ENCODE assay signal across 23 mouse cellular contexts in genomic region chr11:117775540-117775939, GRCm38 (mm10). TPM values are rescaled to one million over a fixed set of nuclear protein-coding genes. Genes with fewer than 3 reads are reported as not detected.
DNase-seq lines count a peak whose midpoint lies in the region; ATAC-seq and TF ChIP-seq lines count a peak whose summit lies in the region.
"Had no signal": no experiment of that assay in that cellular context is flagged by ENCODE, and none has a peak within 500 bp of the region (broad histone marks: within the 10 kb centered on the region; RNA-seq: fewer than 3 reads in every experiment).

No protein-coding gene starts in this region.

- 76% methylated on average over 13 of the region's 13 CpGs for WGBS in liver, embryonic 16.5 days (ENCODE audit: insufficient replicate concordance)
- 74% methylated on average over 11 of the region's 13 CpGs for WGBS in liver, embryonic 12.5 days (ENCODE audit: insufficient replicate concordance)
- WGBS in kidney, adult 2 months, result 84% methylated on average over 13 of the region's 13 CpGs

- ATAC-seq in liver, embryonic 16.5 days (ENCODE audit: low read depth), result no peak
- ATAC-seq in liver, embryonic 12.5 days, result no peak
- ATAC-seq: CD4-positive, CD25-positive, alpha-beta regulatory T cell, adult 4 months; forebrain, embryonic 15.5 days had no signal

- no peaks in the 10 kb centered on the region for H3K27me3 ChIP-seq in liver, embryonic 16.5 days (ENCODE audit: control insufficient read depth, insufficient read depth, low read depth, low read length)
- H3K27me3 ChIP-seq in liver, embryonic 12.5 days (replicated peaks), result no peaks in the 10 kb centered on the region
- no peaks in the 10 kb centered on the region for H3K27me3 ChIP-seq in megakaryocyte, embryonic 14.5 days (replicated peaks)
- H3K27me3 ChIP-seq in kidney, adult 2 months (replicated peaks; ENCODE audit: control insufficient read depth, insufficient read depth, low read length), result no peaks in the 10 kb centered on the region
- H3K27me3 ChIP-seq: embryonic facial prominence, embryonic 12.5 days had no signal

- peaks cover 71% of the 10 kb centered on the region for H3K36me3 ChIP-seq in liver, embryonic 16.5 days (ENCODE audit: control insufficient read depth, insufficient read depth)
- peaks cover 83% of the 10 kb centered on the region for H3K36me3 ChIP-seq in liver, embryonic 12.5 days
- peaks cover 85% of the 10 kb centered on the region for H3K36me3 ChIP-seq in megakaryocyte, embryonic 14.5 days (replicated peaks; ENCODE audit: low read length)
- 0 out of 2 replicates have a peak, but pooled peaks cover 1% of the 10 kb centered on the region for H3K36me3 ChIP-seq in kidney, adult 2 months (ENCODE audit: control insufficient read depth, insufficient read depth, low read length)
- H3K36me3 ChIP-seq: forebrain, embryonic 15.5 days; hindbrain, embryonic 15.5 days had no signal

- no peak overlapping the region for H3K4me3 ChIP-seq in layer of hippocampus, adult 2 months
- no peak overlapping the region for H3K4me3 ChIP-seq in liver, embryonic 16.5 days (ENCODE audit: low read depth, low read length)
- no peak overlapping the region for H3K4me3 ChIP-seq in liver, embryonic 12.5 days
- H3K4me3 ChIP-seq in megakaryocyte, embryonic 14.5 days (replicated peaks), result peak overlapping the region; percentile 33
- H3K4me3 ChIP-seq in kidney, adult 2 months (ENCODE audit: insufficient read depth, low read depth, low read length), result no peak overlapping the region
- H3K4me3 ChIP-seq: embryonic facial prominence, embryonic 12.5 days; forebrain, embryonic 15.5 days; heart, embryonic 10.5 days; hindbrain, embryonic 15.5 days had no signal

- H3K4me2 ChIP-seq in liver, embryonic 16.5 days (ENCODE audit: low read depth, low read length), result no peak overlapping the region
- H3K4me2 ChIP-seq in liver, embryonic 12.5 days, result no peak overlapping the region
- H3K4me2 ChIP-seq: embryonic facial prominence, embryonic 12.5 days; forebrain, embryonic 15.5 days; hindbrain, embryonic 15.5 days had no signal

- no peak overlapping the region for H3K9ac ChIP-seq in liver, embryonic 16.5 days (ENCODE audit: low read depth, low read length)
- no peak overlapping the region for H3K9ac ChIP-seq in liver, embryonic 12.5 days
- H3K9ac ChIP-seq: embryonic facial prominence, embryonic 12.5 days; forebrain, embryonic 15.5 days; hindbrain, embryonic 15.5 days had no signal

- peak; percentile 51 to 56 for DNase-seq in cerebellum, postnatal 10 days
- no peak for DNase-seq in cerebellum, adult 9-10 months
- no peak for DNase-seq in layer of hippocampus, adult 2 months (ENCODE audit: low spot score in 2 of 2)
- no peak for DNase-seq in layer of hippocampus, adult 9-10 months (ENCODE audit: low spot score)
- no peak for DNase-seq in kidney, adult 2 months
- DNase-seq: B cell, adult 2 months; cerebellum, adult 11-12 months; gastrocnemius, postnatal 36 days had no signal

- 0 out of 2 replicates have a peak, but pooled peaks have one; percentile 6 for TF ChIP-seq CTCF in layer of hippocampus, adult 2 months (conservative IDR thresholded peaks at IDR 0.05)
- no peak for TF ChIP-seq CTCF in kidney, adult 2 months (conservative IDR thresholded peaks at IDR 0.05; ENCODE audit: insufficient read depth, insufficient read length, low read depth, low read length)

- H3K4me1 ChIP-seq in liver, embryonic 16.5 days (ENCODE audit: control insufficient read depth, low read depth, low read length), result peaks cover 19% of the 10 kb centered on the region
- peaks cover 45% of the 10 kb centered on the region for H3K4me1 ChIP-seq in liver, embryonic 12.5 days
- H3K4me1 ChIP-seq in megakaryocyte, embryonic 14.5 days, result peaks cover 89% of the 10 kb centered on the region
- H3K4me1 ChIP-seq in kidney, adult 2 months (ENCODE audit: control insufficient read depth, insufficient read depth, low read length), result peaks cover 12% of the 10 kb centered on the region

- H3K27ac ChIP-seq in layer of hippocampus, adult 2 months, result no peak overlapping the region
- H3K27ac ChIP-seq in liver, embryonic 16.5 days (ENCODE audit: low read length), result peak overlapping the region; percentile 20; the same call in 1 of the 2 replicates
- H3K27ac ChIP-seq in liver, embryonic 12.5 days, result no peak overlapping the region
- H3K27ac ChIP-seq in kidney, adult 2 months (ENCODE audit: insufficient read depth, low read depth, low read length), result no peak overlapping the region
- H3K27ac ChIP-seq: embryonic facial prominence, embryonic 12.5 days; forebrain, embryonic 15.5 days; heart, embryonic 10.5 days; hindbrain, embryonic 15.5 days had no signal

- no peaks in the 10 kb centered on the region for H3K9me3 ChIP-seq in liver, embryonic 16.5 days (replicated peaks; ENCODE audit: control insufficient read depth, low read length)
- no peaks in the 10 kb centered on the region for H3K9me3 ChIP-seq in liver, embryonic 12.5 days (replicated peaks)
- no peaks in the 10 kb centered on the region for H3K9me3 ChIP-seq in megakaryocyte, embryonic 14.5 days
- H3K9me3 ChIP-seq: embryonic facial prominence, embryonic 12.5 days; forebrain, embryonic 15.5 days; G1E; heart, embryonic 10.5 days; hindbrain, embryonic 15.5 days had no signal

- no peak for TF ChIP-seq POLR2A in kidney, adult 2 months (IDR thresholded peaks at IDR 0.05; ENCODE audit: low read depth, low read length)

RNA-seq across cellular contexts. Expression of gene Tmc8, which starts 6.3 kb away (rescaled TPM):
- total RNA-seq in layer of hippocampus, adult 2 months (2021), result under 1 TPM; 0.64 to 0.91 TPM
- polyA plus RNA-seq in liver, embryonic 16.5 days (2015; fragmentation: Nextera tagmentation; extraction: Ambion mirVana), result 16.0 and 16.3 TPM in 2 replicates
- polyA plus RNA-seq in liver, embryonic 12.5 days (2016; fragmentation: Nextera tagmentation; extraction: Ambion mirVana), result 19.8 and 21.6 TPM in 2 replicates
- polyA plus RNA-seq in megakaryocyte, embryonic 14.5 days (2012; ENCODE audit: insufficient read depth, low replicate concordance), result 104 and 477 TPM in 2 replicates
- 3.3 and 5.3 TPM in 2 replicates for polyA plus RNA-seq in kidney, adult 2 months (2012; rRNA removed)

RNA-seq across cellular contexts. Expression of gene Tmc6, which starts 6.5 kb away (rescaled TPM):
- total RNA-seq in layer of hippocampus, adult 2 months (2021), result 1 to 10 TPM; 6.6 to 8.4 TPM
- 45.6 and 46.2 TPM in 2 replicates for polyA plus RNA-seq in liver, embryonic 16.5 days (2015; fragmentation: Nextera tagmentation; extraction: Ambion mirVana)
- 55.5 and 58.2 TPM in 2 replicates for polyA plus RNA-seq in liver, embryonic 12.5 days (2016; fragmentation: Nextera tagmentation; extraction: Ambion mirVana)
- 78.2 and 118 TPM in 2 replicates for polyA plus RNA-seq in megakaryocyte, embryonic 14.5 days (2012; ENCODE audit: insufficient read depth, low replicate concordance)
- polyA plus RNA-seq in kidney, adult 2 months (2012; rRNA removed), result 41.2 and 48.4 TPM in 2 replicates

RNA-seq across cellular contexts. Expression of gene 6030468B19Rik, which starts 21.9 kb away (rescaled TPM):
- under 1 TPM; 0.34 to 0.46 TPM for total RNA-seq in layer of hippocampus, adult 2 months (2021)
- 74.2 and 77.0 TPM in 2 replicates for polyA plus RNA-seq in liver, embryonic 16.5 days (2015; fragmentation: Nextera tagmentation; extraction: Ambion mirVana)
- 97.6 and 97.7 TPM in 2 replicates for polyA plus RNA-seq in liver, embryonic 12.5 days (2016; fragmentation: Nextera tagmentation; extraction: Ambion mirVana)
- polyA plus RNA-seq in megakaryocyte, embryonic 14.5 days (2012; ENCODE audit: insufficient read depth, low replicate concordance), result 17.2 and 27.7 TPM in 2 replicates
- 0.09 TPM in 1 of 2 replicates, not detected in the other for polyA plus RNA-seq in kidney, adult 2 months (2012; rRNA removed)
- total RNA-seq: adrenal gland, adult 8-10 months; adrenal gland, postnatal 36 days; gastrocnemius, adult 8-10 months; gastrocnemius, postnatal 36 days; heart, adult 18-20 months; heart, postnatal 10 days had no signal
- polyA plus RNA-seq: forebrain, embryonic 15.5 days; hindbrain, embryonic 15.5 days had no signal

RNA-seq across cellular contexts. Expression of gene Gm20708, which starts 33.9 kb away (rescaled TPM):
- total RNA-seq in layer of hippocampus, adult 2 months (2021), result 1 to 10 TPM; 1.6 to 1.7 TPM
- 0.38 and 0.64 TPM in 2 replicates for polyA plus RNA-seq in liver, embryonic 16.5 days (2015; fragmentation: Nextera tagmentation; extraction: Ambion mirVana)
- 0.23 and 0.27 TPM in 2 replicates for polyA plus RNA-seq in liver, embryonic 12.5 days (2016; fragmentation: Nextera tagmentation; extraction: Ambion mirVana)
- not detected in 2 replicates for polyA plus RNA-seq in megakaryocyte, embryonic 14.5 days (2012; ENCODE audit: insufficient read depth, low replicate concordance)
- polyA plus RNA-seq in kidney, adult 2 months (2012; rRNA removed), result 0.18 and 0.22 TPM in 2 replicates
- total RNA-seq: hematopoietic stem cell, adult 5-6 weeks had no signal

RNA-seq across cellular contexts. Expression of gene Syngr2, which starts 33.9 kb away (rescaled TPM):
- total RNA-seq in layer of hippocampus, adult 2 months (2021), result 10 to 100 TPM; 10.2 to 13.4 TPM
- polyA plus RNA-seq in liver, embryonic 16.5 days (2015; fragmentation: Nextera tagmentation; extraction: Ambion mirVana), result 48.6 and 55.5 TPM in 2 replicates
- polyA plus RNA-seq in liver, embryonic 12.5 days (2016; fragmentation: Nextera tagmentation; extraction: Ambion mirVana), result 61.5 and 66.4 TPM in 2 replicates
- polyA plus RNA-seq in megakaryocyte, embryonic 14.5 days (2012; ENCODE audit: insufficient read depth, low replicate concordance), result 89.2 and 120 TPM in 2 replicates
- 150 and 155 TPM in 2 replicates for polyA plus RNA-seq in kidney, adult 2 months (2012; rRNA removed)

Comparison
In these comparisons a context has a peak if more than half of its experiments do, and no peak if none do; other contexts are left out.
1. DNase-seq: peak in cerebellum, postnatal 10 days (2 of 2); none in cerebellum, adult 9-10 months (single experiment), layer of hippocampus, adult 2 months (0 of 2), layer of hippocampus, adult 9-10 months (single experiment) and kidney, adult 2 months (single experiment).
2. RNA of gene 6030468B19Rik, which starts 21.9 kb away (polyA plus RNA-seq): 97.6 to 97.7 TPM in liver, embryonic 12.5 days, 74.2 to 77.0 TPM in liver, embryonic 16.5 days and 17.2 to 27.7 TPM in megakaryocyte, embryonic 14.5 days; 0.09 TPM in kidney, adult 2 months; every median in the first group is over 10 times any median in the second.